Mouse (Mus musculus): ENCODE results near the gene Hax1.
A peak's percentile ranks its signal among the peaks of the same experiment; 100 is the strongest.

Hax1 gene

GRCm38 (mm10) chr3:89998612-89999054 is at the start of gene Hax1:
Gene Hax1 (minus strand): TSS chr3:89998780.
- H3K27me3 ChIP-seq (ENCODE audit: control insufficient read depth, insufficient read depth, low read length, poor library complexity, severe bottlenecking) = no peaks in the 10 kb centered on the region
- DNase-seq (ENCODE audit: low read depth, low spot score) = peak; percentile 95
- H3K36me3 ChIP-seq (ENCODE audit: control insufficient read depth, insufficient read depth, low read length, poor library complexity, severe bottlenecking) = peaks cover 9% of the 10 kb centered on the region; the same call in 1 of the 2 replicates

- no peak for DNase-seq (ENCODE audit: low read depth, low spot score)
- H3K36me3 ChIP-seq (ENCODE audit: control insufficient read depth, insufficient read depth, low read length, poor library complexity, severe bottlenecking) = peaks cover 17% of the 10 kb centered on the region
Observed at GRCm38 (mm10) chr3:90036263-90036662, 37.7 kb upstream of the Hax1 start.

GRCm38 (mm10) chr3:90034653-90035052 is 36.1 kb upstream of the Hax1 start:
- no peak for DNase-seq (ENCODE audit: low read depth, low spot score)
- H3K36me3 ChIP-seq (ENCODE audit: control insufficient read depth, insufficient read depth, low read length, poor library complexity, severe bottlenecking) = peaks cover 20% of the 10 kb centered on the region
- no peaks in the 10 kb centered on the region for H3K27me3 ChIP-seq (ENCODE audit: control insufficient read depth, insufficient read depth, low read length, poor library complexity, severe bottlenecking)

More at GRCm38 (mm10) chr3:90036263-90036662, 37.7 kb upstream of the Hax1 start:
- no peaks in the 10 kb centered on the region for H3K27me3 ChIP-seq (ENCODE audit: control insufficient read depth, insufficient read depth, low read length, poor library complexity, severe bottlenecking)

GRCm38 (mm10) chr3:90016626-90017025 is 18.0 kb upstream of the Hax1 start:
- DNase-seq (ENCODE audit: low read depth, low spot score) = no peak
- H3K36me3 ChIP-seq (ENCODE audit: control insufficient read depth, insufficient read depth, low read length, poor library complexity, severe bottlenecking) = peaks cover 39% of the 10 kb centered on the region

GRCm38 (mm10) chr3:90010291-90010690 is 11.7 kb upstream of the Hax1 start:
- H3K36me3 ChIP-seq (ENCODE audit: control insufficient read depth, insufficient read depth, low read length, poor library complexity, severe bottlenecking) = peaks cover 32% of the 10 kb centered on the region
- no peaks in the 10 kb centered on the region for H3K27me3 ChIP-seq (ENCODE audit: control insufficient read depth, insufficient read depth, low read length, poor library complexity, severe bottlenecking)
- no peak for DNase-seq (ENCODE audit: low read depth, low spot score)

More at GRCm38 (mm10) chr3:90016626-90017025, 18.0 kb upstream of the Hax1 start:
- H3K27me3 ChIP-seq (ENCODE audit: control insufficient read depth, insufficient read depth, low read length, poor library complexity, severe bottlenecking) = no peaks in the 10 kb centered on the region

- Histone ChIP-seq H3K36me3 (ENCODE audit: control insufficient read depth, insufficient read depth, low read length, poor library complexity, severe bottlenecking) (peaks cover 18% of the 10 kb centered on the region; the same call in 1 of the 2 replicates), H3K27me3 (ENCODE audit: control insufficient read depth, insufficient read depth, low read length, poor library complexity, severe bottlenecking) (no peaks in the 10 kb centered on the region)
- DNase-seq (ENCODE audit: low read depth, low spot score) = no peak
Observed at GRCm38 (mm10) chr3:90004091-90004796, 5.7 kb upstream of the Hax1 start.

GRCm38 (mm10) chr3:89999830-90000229 is 1.2 kb upstream of the Hax1 start:
- Histone ChIP-seq H3K36me3 (ENCODE audit: control insufficient read depth, insufficient read depth, low read length, poor library complexity, severe bottlenecking) (peaks cover 8% of the 10 kb centered on the region; the same call in 1 of the 2 replicates), H3K27me3 (ENCODE audit: control insufficient read depth, insufficient read depth, low read length, poor library complexity, severe bottlenecking) (no peaks in the 10 kb centered on the region)
- peak; percentile 51 for DNase-seq (ENCODE audit: low read depth, low spot score)

GRCm38 (mm10) chr3:89999090-89999489 is 510 bp upstream of the Hax1 start:
- H3K27me3 ChIP-seq (ENCODE audit: control insufficient read depth, insufficient read depth, low read length, poor library complexity, severe bottlenecking) = no peaks in the 10 kb centered on the region
- no peak for DNase-seq (ENCODE audit: low read depth, low spot score)
- H3K36me3 ChIP-seq (ENCODE audit: control insufficient read depth, insufficient read depth, low read length, poor library complexity, severe bottlenecking) = peaks cover 8% of the 10 kb centered on the region; the same call in 1 of the 2 replicates

GRCm38 (mm10) chr3:89997791-89998495 is 637 bp downstream of the Hax1 start:
- DNase-seq (ENCODE audit: low read depth, low spot score) = peak; percentile 31
- Histone ChIP-seq H3K36me3 (ENCODE audit: control insufficient read depth, insufficient read depth, low read length, poor library complexity, severe bottlenecking) (peaks cover 9% of the 10 kb centered on the region; the same call in 1 of the 2 replicates), H3K27me3 (ENCODE audit: control insufficient read depth, insufficient read depth, low read length, poor library complexity, severe bottlenecking) (no peaks in the 10 kb centered on the region)

- Histone ChIP-seq H3K27me3 (ENCODE audit: control insufficient read depth, insufficient read depth, low read length, poor library complexity, severe bottlenecking) (no peaks in the 10 kb centered on the region), H3K36me3 (ENCODE audit: control insufficient read depth, insufficient read depth, low read length, poor library complexity, severe bottlenecking) (peaks cover 7% of the 10 kb centered on the region; the same call in 1 of the 2 replicates)
Observed at GRCm38 (mm10) chr3:89994807-89995515, 3.6 kb downstream of the Hax1 start.

GRCm38 (mm10) chr3:89987822-89988221 is 10.8 kb downstream of the Hax1 start:
- no peaks in the 10 kb centered on the region for H3K27me3 ChIP-seq (ENCODE audit: control insufficient read depth, insufficient read depth, low read length, poor library complexity, severe bottlenecking)
- no peak for DNase-seq (ENCODE audit: low read depth, low spot score)
- H3K36me3 ChIP-seq (ENCODE audit: control insufficient read depth, insufficient read depth, low read length, poor library complexity, severe bottlenecking) = no peaks in the 10 kb centered on the region

More at GRCm38 (mm10) chr3:89994807-89995515, 3.6 kb downstream of the Hax1 start:
- peak; percentile 28 for DNase-seq (ENCODE audit: low read depth, low spot score)

GRCm38 (mm10) chr3:89987211-89987610 is 11.4 kb downstream of the Hax1 start:
- Histone ChIP-seq H3K27me3 (ENCODE audit: control insufficient read depth, insufficient read depth, low read length, poor library complexity, severe bottlenecking) (no peaks in the 10 kb centered on the region), H3K36me3 (ENCODE audit: control insufficient read depth, insufficient read depth, low read length, poor library complexity, severe bottlenecking) (no peaks in the 10 kb centered on the region)
- no peak for DNase-seq (ENCODE audit: low read depth, low spot score)

- H3K36me3 ChIP-seq (ENCODE audit: control insufficient read depth, insufficient read depth, low read length, poor library complexity, severe bottlenecking) = no peaks in the 10 kb centered on the region
- no peaks in the 10 kb centered on the region for H3K27me3 ChIP-seq (ENCODE audit: control insufficient read depth, insufficient read depth, low read length, poor library complexity, severe bottlenecking)
- DNase-seq (ENCODE audit: low read depth, low spot score) = no peak
Observed at GRCm38 (mm10) chr3:89982426-89982825, 16.2 kb downstream of the Hax1 start.

- Histone ChIP-seq H3K36me3 (ENCODE audit: control insufficient read depth, insufficient read depth, low read length, poor library complexity, severe bottlenecking) (no peaks in the 10 kb centered on the region), H3K27me3 (ENCODE audit: control insufficient read depth, insufficient read depth, low read length, poor library complexity, severe bottlenecking) (no peaks in the 10 kb centered on the region)
- DNase-seq (ENCODE audit: low read depth, low spot score) = no peak
Observed at GRCm38 (mm10) chr3:89976859-89977258, 21.7 kb downstream of the Hax1 start.

All from splenic B cell, adult 2 months (primary cell).